Mouse (Mus musculus): Measurements from ENCODE around the gene Pafah1b3.

DNA sequence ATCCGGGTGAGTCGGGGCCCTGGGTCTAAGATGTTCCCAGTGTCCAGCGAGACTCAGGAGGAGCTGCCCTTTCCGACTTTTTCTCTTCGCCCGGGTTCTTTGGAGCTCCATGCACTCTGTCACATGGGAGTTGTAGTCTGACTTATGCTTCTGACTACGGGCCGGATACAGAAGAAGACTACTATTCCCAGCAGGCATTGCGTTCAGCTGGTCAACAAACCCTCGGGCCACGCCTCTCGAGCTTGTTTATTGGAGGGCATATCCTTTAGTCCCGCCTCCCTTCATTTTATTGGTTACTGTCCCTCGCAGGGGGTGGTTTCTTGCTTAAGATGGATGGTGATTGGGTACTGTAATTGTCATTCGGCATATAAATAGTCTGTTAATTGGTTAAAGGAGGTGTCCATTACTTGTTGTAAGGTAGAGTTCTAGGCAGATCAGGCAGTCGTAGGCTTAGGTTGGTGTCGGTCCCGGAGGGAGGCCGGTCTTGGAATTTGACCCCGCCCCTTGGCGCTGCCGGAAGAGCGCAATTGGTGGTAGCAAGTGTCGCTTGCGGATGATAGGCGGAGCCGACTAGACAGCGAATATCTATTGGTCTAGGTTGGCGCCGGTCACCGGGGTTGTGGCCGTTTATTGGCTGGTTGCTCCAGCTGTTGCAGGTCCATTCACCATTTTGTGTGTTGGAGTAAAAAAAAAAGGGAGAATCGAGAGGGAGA is 29.9 kb downstream of the Pafah1b3 start:
- TF ChIP-seq CTCF (IDR thresholded peaks at IDR 0.05; ENCODE audit: low read depth), result no peak
- peak; percentile 95 for TF ChIP-seq EP300 (optimal IDR thresholded peaks at IDR 0.05)

Data from stomach, postnatal 0 days (tissue).